Mouse (Mus musculus): ENCODE data around the gene Actc1. TPM values are rescaled to one million over a fixed set of nuclear protein-coding genes. Genes with fewer than 3 reads are reported as not detected.

Gene Actc1
- polyA plus RNA-seq, 1 experiment from 2014 or later: 10.0 TPM

GRCm38 (mm10) chr2:114032259-114032658 is 21.1 kb downstream of the Actc1 start:
- Histone ChIP-seq H3K36me3 (ENCODE audit: control insufficient read depth, insufficient read depth, low read length) (no peaks in the 10 kb centered on the region), H3K9ac (replicated peaks; ENCODE audit: low read depth, low read length) (no peak overlapping the region), H3K27ac (ENCODE audit: low read depth, low read length) (no peak overlapping the region), H3K4me3 (ENCODE audit: low read depth, low read length) (no peak overlapping the region), H3K9me3 (ENCODE audit: control insufficient read depth, low read length) (no peaks in the 10 kb centered on the region), H3K4me1 (ENCODE audit: control insufficient read depth, insufficient read depth, low read length) (no peaks in the 10 kb centered on the region), H3K27me3 (ENCODE audit: control insufficient read depth, insufficient read depth, low read length) (no peaks in the 10 kb centered on the region), H3K4me2 (ENCODE audit: low read depth, low read length) (no peak overlapping the region)
- WGBS: 72% methylated on average over 2 of the region's 2 CpGs
- ATAC-seq (ENCODE audit: low read depth): no peak

- no peak overlapping the region for H3K9ac ChIP-seq (replicated peaks; ENCODE audit: low read depth, low read length)
- ATAC-seq (ENCODE audit: low read depth): no peak
- H3K4me1 ChIP-seq (ENCODE audit: control insufficient read depth, insufficient read depth, low read length): no peaks in the 10 kb centered on the region; the same call in 1 of the 2 replicates
- H3K27ac ChIP-seq (ENCODE audit: low read depth, low read length): no peak overlapping the region
- no peak overlapping the region for H3K4me2 ChIP-seq (ENCODE audit: low read depth, low read length)
- H3K27me3 ChIP-seq (ENCODE audit: control insufficient read depth, insufficient read depth, low read length): no peaks in the 10 kb centered on the region
- H3K36me3 ChIP-seq (ENCODE audit: control insufficient read depth, insufficient read depth, low read length): no peaks in the 10 kb centered on the region
- WGBS: 90% methylated on average over 6 of the region's 6 CpGs
- H3K9me3 ChIP-seq (ENCODE audit: control insufficient read depth, low read length): no peaks in the 10 kb centered on the region
- no peak overlapping the region for H3K4me3 ChIP-seq (ENCODE audit: low read depth, low read length)
These were observed 30.0 kb downstream of the Actc1 start for GRCm38 (mm10) chr2:114023383-114023782.

DNA sequence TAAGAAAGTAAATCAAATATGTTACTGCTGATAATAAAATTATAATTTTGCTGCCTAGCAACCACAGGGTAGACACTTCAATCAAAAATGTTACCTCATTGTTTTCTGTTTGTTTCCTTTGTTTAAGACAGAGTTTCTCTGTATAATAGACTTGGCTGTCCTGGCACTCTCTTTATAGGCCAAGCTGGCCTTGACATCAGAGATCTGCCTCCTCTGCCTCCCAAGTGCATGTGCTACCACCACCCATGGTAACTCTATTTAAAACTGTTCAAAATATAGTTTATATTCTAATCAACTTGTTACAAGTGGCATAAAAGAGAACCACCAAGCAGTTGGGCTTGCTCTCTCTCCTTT is 33.2 kb downstream of the Actc1 start:
- Histone ChIP-seq H3K9me3 (ENCODE audit: control insufficient read depth, low read length) (no peaks in the 10 kb centered on the region), H3K36me3 (ENCODE audit: control insufficient read depth, insufficient read depth, low read length) (no peaks in the 10 kb centered on the region), H3K4me1 (ENCODE audit: control insufficient read depth, insufficient read depth, low read length) (no peaks in the 10 kb centered on the region; the same call in 1 of the 2 replicates), H3K9ac (replicated peaks; ENCODE audit: low read depth, low read length) (no peak overlapping the region), H3K4me2 (ENCODE audit: low read depth, low read length) (no peak overlapping the region), H3K4me3 (ENCODE audit: low read depth, low read length) (no peak overlapping the region), H3K27me3 (ENCODE audit: control insufficient read depth, insufficient read depth, low read length) (no peaks in the 10 kb centered on the region), H3K27ac (ENCODE audit: low read depth, low read length) (no peak overlapping the region)
- ATAC-seq (ENCODE audit: low read depth): no peak

DNA sequence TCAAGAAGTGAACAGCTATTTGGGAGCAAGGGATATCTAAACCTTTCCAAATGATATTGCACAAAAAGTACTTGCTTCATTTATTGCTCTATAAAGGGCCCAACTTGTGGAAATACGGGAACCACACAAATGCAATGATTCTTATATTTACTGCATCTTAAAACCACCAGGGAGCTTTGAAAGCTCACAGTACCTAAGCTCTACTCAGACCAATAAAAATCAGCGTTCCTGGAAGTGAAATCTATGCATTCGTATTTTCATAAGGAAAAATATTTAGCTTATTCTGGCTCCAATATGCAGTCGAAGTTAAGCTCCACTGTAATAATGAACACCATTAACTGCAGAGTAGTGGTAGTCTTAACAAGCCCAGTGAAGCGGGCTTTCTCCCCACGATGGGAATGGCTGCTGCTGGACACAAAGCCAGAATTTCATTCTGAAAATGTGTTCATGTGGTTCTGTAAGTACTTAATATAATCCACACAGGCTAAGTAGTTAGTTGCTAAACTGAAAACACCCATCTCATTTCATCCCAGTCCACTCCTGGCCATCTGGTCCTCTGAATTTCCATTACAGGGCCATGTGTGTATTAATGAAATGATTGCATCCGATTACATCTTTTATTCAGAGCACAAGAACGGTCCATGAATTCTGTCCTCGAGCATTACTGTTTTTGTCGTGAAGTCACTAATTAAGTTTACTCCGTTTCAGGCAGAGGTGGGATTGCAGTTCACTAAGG is 33.7 kb downstream of the Actc1 start:
- H3K27me3 ChIP-seq (ENCODE audit: control insufficient read depth, insufficient read depth, low read length): no peaks in the 10 kb centered on the region
- H3K36me3 ChIP-seq (ENCODE audit: control insufficient read depth, insufficient read depth, low read length): no peaks in the 10 kb centered on the region
- ATAC-seq (ENCODE audit: low read depth): no peak
- 55% methylated on average over 11 of the region's 11 CpGs for WGBS
- H3K9ac ChIP-seq (replicated peaks; ENCODE audit: low read depth, low read length): no peak overlapping the region
- H3K9me3 ChIP-seq (ENCODE audit: control insufficient read depth, low read length): no peaks in the 10 kb centered on the region
- no peak overlapping the region for H3K27ac ChIP-seq (ENCODE audit: low read depth, low read length)
- H3K4me1 ChIP-seq (ENCODE audit: control insufficient read depth, insufficient read depth, low read length): no peaks in the 10 kb centered on the region; the same call in 1 of the 2 replicates
- no peak overlapping the region for H3K4me3 ChIP-seq (ENCODE audit: low read depth, low read length)
- no peak overlapping the region for H3K4me2 ChIP-seq (ENCODE audit: low read depth, low read length)

DNA sequence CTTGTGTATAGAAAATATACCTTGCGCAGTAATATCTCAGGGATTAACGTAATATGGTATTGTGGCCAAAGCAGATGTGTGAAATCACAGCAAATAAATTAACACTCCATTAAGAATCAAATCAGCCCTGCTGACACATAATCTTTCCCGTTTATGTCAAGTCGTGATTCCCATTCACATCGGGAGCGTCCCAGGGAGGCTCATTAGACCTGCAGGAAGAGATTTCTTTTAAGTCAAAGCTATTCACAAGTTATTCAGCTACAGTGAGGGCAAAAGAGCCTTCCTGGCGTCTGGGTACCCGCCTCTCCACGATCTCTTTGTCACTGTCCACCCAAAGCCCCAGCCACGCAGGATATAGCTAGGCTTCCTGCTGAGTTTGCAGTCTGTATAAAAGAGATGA is 35.2 kb downstream of the Actc1 start:
- H3K4me1 ChIP-seq (ENCODE audit: control insufficient read depth, insufficient read depth, low read length): peaks cover 6% of the 10 kb centered on the region; the same call in 1 of the 2 replicates
- H3K27ac ChIP-seq (ENCODE audit: low read depth, low read length): no peak overlapping the region
- no peaks in the 10 kb centered on the region for H3K9me3 ChIP-seq (ENCODE audit: control insufficient read depth, low read length)
- H3K9ac ChIP-seq (replicated peaks; ENCODE audit: low read depth, low read length): no peak overlapping the region
- no peak; the same call in 1 of the 2 replicates for ATAC-seq (ENCODE audit: low read depth)
- H3K36me3 ChIP-seq (ENCODE audit: control insufficient read depth, insufficient read depth, low read length): no peaks in the 10 kb centered on the region
- H3K4me2 ChIP-seq (ENCODE audit: low read depth, low read length): no peak overlapping the region
- WGBS: 11% methylated on average over 10 of the region's 10 CpGs
- H3K4me3 ChIP-seq (ENCODE audit: low read depth, low read length): no peak overlapping the region
- peaks cover 8% of the 10 kb centered on the region; the same call in 1 of the 2 replicates for H3K27me3 ChIP-seq (ENCODE audit: control insufficient read depth, insufficient read depth, low read length)

- H3K4me3 ChIP-seq (ENCODE audit: low read depth, low read length): no peak overlapping the region
These were observed 38.5 kb downstream of the Actc1 start for GRCm38 (mm10) chr2:114014839-114015238.

DNA sequence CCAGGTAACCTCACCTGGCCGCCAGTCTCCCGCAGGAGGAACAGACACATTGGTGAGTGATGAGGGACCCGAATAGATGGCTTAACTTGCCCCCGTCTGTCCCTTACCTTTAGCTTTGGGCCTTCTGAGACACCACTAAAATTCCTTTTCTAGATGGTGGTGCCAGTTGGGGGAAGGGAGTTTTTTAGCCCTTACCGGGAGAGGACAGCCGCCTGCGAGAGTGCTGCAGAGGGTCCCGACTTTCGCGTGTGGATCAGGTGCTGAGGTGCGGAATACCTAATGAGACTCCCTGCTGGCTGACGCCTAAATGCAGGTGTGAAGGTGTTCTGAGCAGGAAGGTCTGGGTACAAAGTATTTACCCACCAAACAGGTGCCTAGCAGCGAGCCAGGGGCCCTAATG is 39.5 kb downstream of the Actc1 start:
- Histone ChIP-seq H3K4me1 (ENCODE audit: control insufficient read depth, insufficient read depth, low read length) (peaks cover 6% of the 10 kb centered on the region; the same call in 1 of the 2 replicates), H3K4me2 (ENCODE audit: low read depth, low read length) (peak overlapping the region; percentile 83), H3K9me3 (ENCODE audit: control insufficient read depth, low read length) (no peaks in the 10 kb centered on the region), H3K9ac (replicated peaks; ENCODE audit: low read depth, low read length) (peak overlapping the region; percentile 68), H3K27ac (ENCODE audit: low read depth, low read length) (peak overlapping the region; percentile 69; the same call in 1 of the 2 replicates), H3K4me3 (ENCODE audit: low read depth, low read length) (peak overlapping the region; percentile 55), H3K36me3 (ENCODE audit: control insufficient read depth, insufficient read depth, low read length) (no peaks in the 10 kb centered on the region), H3K27me3 (ENCODE audit: control insufficient read depth, insufficient read depth, low read length) (peaks cover 10% of the 10 kb centered on the region; the same call in 1 of the 2 replicates)
- ATAC-seq (ENCODE audit: low read depth): peak; percentile 28; the same call in 1 of the 2 replicates
- under 1% methylated on average over 13 of the region's 13 CpGs for WGBS

More at GRCm38 (mm10) chr2:114014839-114015238, 38.5 kb downstream of the Actc1 start:
- 73% methylated on average over 6 of the region's 6 CpGs for WGBS
- Histone ChIP-seq H3K9ac (replicated peaks; ENCODE audit: low read depth, low read length) (no peak overlapping the region), H3K36me3 (ENCODE audit: control insufficient read depth, insufficient read depth, low read length) (no peaks in the 10 kb centered on the region), H3K27me3 (ENCODE audit: control insufficient read depth, insufficient read depth, low read length) (peaks cover 10% of the 10 kb centered on the region; the same call in 1 of the 2 replicates), H3K4me1 (ENCODE audit: control insufficient read depth, insufficient read depth, low read length) (peaks cover 6% of the 10 kb centered on the region; the same call in 1 of the 2 replicates), H3K4me2 (ENCODE audit: low read depth, low read length) (no peak overlapping the region), H3K9me3 (ENCODE audit: control insufficient read depth, low read length) (no peaks in the 10 kb centered on the region), H3K27ac (ENCODE audit: low read depth, low read length) (no peak overlapping the region)
- no peak for ATAC-seq (ENCODE audit: low read depth)

- Histone ChIP-seq H3K27ac (ENCODE audit: low read depth, low read length) (peak within 1 kb of the TSS; percentile 69), H3K9ac (replicated peaks; ENCODE audit: low read depth, low read length) (peak within 1 kb of the TSS; percentile 68), H3K9me3 (ENCODE audit: control insufficient read depth, low read length) (no peaks in the 10 kb centered on the region), H3K4me3 (ENCODE audit: low read depth, low read length) (peak within 1 kb of the TSS; percentile 55), H3K27me3 (ENCODE audit: control insufficient read depth, insufficient read depth, low read length) (peaks cover 10% of the 10 kb centered on the region; the same call in 1 of the 2 replicates), H3K36me3 (ENCODE audit: control insufficient read depth, insufficient read depth, low read length) (no peaks in the 10 kb centered on the region), H3K4me2 (ENCODE audit: low read depth, low read length) (peak within 1 kb of the TSS; percentile 83), H3K4me1 (ENCODE audit: control insufficient read depth, insufficient read depth, low read length) (peaks cover 6% of the 10 kb centered on the region; the same call in 1 of the 2 replicates)
- ATAC-seq (ENCODE audit: low read depth): peak; percentile 86
- WGBS: under 1% methylated on average over 49 of the region's 60 CpGs
These were observed 40.0 kb downstream of the Actc1 start, which contains the start of gene Gjd2 for GRCm38 (mm10) chr2:114013295-114013771. Gjd2 (minus strand) TSS chr2:114013619.

DNA sequence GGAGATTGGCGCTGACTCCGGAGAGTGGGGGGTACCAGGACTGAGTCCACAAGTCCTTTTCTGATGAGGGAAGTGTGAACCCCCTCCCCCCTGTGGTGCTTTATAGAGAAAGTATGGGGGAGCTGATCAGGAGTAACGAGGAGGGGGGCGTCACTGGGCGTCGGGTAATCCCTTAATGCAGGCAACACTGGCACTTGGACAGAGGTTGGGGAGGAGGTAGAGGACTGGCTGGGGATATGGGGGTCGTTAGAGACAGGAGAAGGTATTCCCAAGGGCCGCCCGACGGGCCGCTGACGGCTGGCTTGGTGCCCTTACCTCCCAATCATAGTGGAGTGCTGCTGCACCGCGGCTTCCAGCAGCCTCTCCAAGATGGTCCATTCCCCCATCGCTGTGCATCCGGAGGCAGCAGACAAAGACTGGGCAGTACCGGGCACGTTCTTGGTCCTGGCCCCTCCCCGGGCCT is 40.6 kb downstream of the Actc1 start:
- Histone ChIP-seq H3K36me3 (ENCODE audit: control insufficient read depth, insufficient read depth, low read length) (no peaks in the 10 kb centered on the region), H3K9ac (replicated peaks; ENCODE audit: low read depth, low read length) (peak overlapping the region; percentile 68), H3K4me1 (ENCODE audit: control insufficient read depth, insufficient read depth, low read length) (peaks cover 6% of the 10 kb centered on the region; the same call in 1 of the 2 replicates), H3K27me3 (ENCODE audit: control insufficient read depth, insufficient read depth, low read length) (peaks cover 10% of the 10 kb centered on the region; the same call in 1 of the 2 replicates), H3K9me3 (ENCODE audit: control insufficient read depth, low read length) (no peaks in the 10 kb centered on the region), H3K4me2 (ENCODE audit: low read depth, low read length) (peak overlapping the region; percentile 83), H3K4me3 (ENCODE audit: low read depth, low read length) (peak overlapping the region; percentile 55), H3K27ac (ENCODE audit: low read depth, low read length) (peak overlapping the region; percentile 69)
- peak; percentile 83 for ATAC-seq (ENCODE audit: low read depth)
- WGBS: 2% methylated on average over 19 of the region's 19 CpGs

Data from neural tube, embryonic 14.5 days (tissue).